Mouse (Mus musculus) lung, adult 18-20 months (tissue): ENCODE measurements at regions not wholly inside any gene's neighbourhood (a gene's known extent, or its start where the extent isn't known, plus 50 kb on each side); places are given as distances from the start of the nearest gene placed in this dataset.

Source experiments
- DNase-seq, 2 experiments: peaks; one replicate each; pipeline ENCODE4 v3.0.0; 2022; ENCODE audit warnings: mixed read lengths in 2 of 2

DNA sequence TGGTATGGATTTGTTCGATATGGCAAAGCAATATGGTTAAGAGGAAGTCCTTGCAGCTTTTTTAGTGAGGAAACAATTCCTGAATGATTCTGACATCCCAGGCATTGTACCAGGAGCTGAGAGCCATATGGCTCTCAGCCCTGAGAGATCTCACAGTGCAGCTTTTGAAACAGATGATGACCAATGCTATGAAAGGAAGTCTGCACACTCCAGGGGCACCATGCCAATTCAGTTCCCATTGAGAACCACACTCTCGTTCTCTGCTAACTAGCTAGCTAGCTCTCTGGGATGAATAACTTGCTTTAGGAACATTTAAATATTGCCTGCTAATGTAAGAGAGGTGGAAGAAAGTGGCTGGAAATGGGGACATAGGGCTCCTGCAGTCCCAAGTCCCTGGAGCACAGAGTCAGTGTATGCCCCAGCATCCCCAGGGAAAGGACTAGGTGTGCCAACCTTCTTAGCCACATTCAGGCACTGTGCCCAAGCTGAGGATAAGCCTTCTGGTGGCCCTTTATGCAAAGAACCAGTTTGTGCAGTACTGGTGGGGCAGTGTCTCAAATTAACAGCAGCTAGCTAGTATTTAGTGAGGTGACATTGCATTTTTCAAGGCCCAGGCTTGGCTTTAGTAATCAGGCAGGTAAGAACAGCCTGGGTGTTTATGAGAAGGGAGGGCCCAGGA, 61.8 kb upstream of the Nampt start:
- peak; percentile 64 to 79 for DNase-seq

DNA sequence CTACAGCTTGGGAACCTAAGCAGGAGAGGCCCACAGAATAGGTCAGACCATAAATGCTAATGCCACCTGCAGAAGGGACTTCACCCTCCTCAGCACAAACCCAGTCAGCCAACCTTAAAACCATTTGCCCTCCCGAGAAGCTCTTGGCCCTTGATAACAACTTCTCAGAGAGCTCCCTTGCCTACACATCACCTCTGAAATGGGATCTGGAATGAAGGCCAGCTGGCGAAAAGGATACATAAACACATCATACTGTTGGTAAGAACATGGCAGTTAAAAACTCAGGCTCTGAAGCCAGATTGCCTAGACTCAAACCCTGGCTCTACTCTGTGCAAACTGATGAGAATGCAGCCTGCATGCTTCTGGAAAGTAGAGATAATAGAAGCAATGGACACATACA, 61.2 kb upstream of the Nampt start:
- no peak for DNase-seq

DNA sequence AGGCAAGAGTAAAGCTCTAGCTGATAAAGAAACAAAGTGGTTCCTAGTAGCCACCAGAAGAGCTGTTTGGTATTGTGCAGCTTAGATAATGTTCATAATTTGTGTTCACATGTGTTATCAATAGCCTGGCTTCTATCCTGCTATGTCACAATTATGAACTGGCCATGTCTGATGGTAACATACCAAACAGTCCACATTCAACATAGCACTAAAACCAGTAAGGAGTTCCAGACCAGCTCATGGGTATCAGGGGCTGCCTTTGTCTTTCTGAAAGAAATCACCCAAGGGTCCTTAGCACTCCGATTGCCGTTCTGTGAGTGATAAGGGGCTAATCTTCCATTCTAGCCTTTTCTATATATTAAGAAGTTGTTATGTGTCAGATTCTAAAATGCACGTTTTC, 58.7 kb upstream of the Nampt start:
- no peak for DNase-seq

DNA sequence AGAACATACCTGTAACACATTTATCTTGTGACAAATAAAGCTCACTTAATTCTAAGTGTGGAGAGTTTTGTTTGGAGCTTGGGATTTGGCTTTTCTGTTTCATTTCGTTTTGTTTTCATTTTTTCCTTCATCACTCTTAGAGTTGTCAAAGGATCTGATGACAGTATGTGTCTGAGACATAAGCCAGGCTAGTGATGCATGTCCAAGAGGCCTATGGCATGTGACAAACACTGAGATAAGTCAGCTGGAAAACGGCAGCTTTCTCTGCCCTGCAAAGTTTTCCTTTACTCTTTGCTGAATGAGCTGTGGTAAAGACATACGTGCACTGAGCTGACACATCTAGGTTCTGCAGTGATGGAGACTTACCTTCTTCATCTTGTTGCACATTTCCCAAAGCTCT, 58.3 kb upstream of the Nampt start:
- no peak for DNase-seq

DNA sequence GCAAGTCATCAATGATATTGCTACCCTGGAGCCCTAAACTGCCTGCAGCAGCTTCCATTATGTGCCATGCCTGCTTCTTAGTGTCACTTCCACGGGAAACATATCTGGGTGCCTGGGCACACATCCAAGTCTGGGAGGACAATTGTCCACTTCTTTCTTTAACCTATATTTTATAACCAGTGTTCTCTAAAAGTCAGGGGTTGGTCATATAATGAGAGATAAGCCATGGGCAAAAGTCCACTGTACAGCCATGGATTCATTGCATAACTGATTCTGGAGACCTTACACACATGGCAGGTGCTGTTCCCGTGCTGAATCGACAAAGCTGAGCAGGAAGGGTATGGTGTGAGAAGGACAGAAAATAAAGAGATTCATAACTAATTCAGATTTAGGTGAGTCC, 55.1 kb upstream of the Nampt start:
- no peak for DNase-seq

DNA sequence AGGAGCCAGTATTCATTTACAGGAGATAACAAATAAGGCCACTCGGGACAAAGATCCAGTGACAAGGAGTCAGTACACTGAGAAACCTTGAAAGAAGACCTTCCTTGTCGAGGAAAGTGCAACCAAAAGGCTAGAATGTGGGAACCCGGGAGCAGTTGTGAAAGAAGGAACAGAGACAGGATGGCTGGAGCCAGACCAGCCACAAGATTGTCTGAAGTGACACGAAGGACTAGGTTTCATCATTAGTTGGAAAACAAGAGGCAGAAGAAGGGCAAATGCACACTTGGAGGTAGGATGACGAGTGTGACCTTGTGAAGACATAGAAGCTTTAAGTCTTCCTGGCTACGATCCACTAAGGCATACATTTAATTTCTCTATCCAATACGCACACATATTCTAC, 54.6 kb upstream of the Nampt start:
- no peak for DNase-seq

DNA sequence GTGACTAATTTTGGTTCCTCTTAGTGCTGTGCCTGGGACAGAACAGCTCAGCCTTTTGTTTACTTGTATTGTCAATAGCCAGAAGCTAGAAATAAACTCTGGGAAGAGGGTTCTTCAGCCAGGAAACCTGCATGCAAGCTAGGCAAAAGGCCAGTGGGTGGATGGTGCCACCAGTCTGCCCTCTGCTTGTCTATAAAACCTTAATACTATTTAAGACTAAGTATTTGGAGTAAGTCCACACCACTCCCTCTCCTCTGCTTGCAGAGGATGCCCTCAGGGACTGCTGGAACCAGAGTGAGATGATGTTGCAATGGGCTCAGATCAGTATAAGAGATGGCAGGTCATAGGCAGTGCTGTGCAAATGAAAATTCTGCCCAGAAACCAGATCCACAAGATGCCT, 53.5 kb upstream of the Nampt start:
- DNase-seq: peak; percentile 65 to 77

DNA sequence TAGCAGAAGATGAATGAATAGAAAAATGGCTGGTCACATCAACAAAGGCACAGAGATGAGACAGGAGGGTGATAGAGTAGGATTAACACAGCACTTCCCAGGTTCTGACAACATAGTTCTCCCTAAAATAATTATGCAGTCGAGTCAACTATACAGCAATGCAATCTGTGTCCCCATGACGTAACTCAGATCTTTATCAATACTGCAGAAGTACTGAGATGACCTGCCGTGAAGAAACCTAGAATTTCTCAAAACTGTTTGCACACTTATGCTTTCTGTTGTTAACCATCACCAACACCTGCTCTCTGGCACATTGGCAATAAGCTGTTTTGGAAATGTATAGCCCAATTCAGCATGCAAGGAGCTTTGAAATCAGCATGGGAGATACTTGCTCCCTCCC, 52.8 kb upstream of the Nampt start:
- DNase-seq: no peak

DNA sequence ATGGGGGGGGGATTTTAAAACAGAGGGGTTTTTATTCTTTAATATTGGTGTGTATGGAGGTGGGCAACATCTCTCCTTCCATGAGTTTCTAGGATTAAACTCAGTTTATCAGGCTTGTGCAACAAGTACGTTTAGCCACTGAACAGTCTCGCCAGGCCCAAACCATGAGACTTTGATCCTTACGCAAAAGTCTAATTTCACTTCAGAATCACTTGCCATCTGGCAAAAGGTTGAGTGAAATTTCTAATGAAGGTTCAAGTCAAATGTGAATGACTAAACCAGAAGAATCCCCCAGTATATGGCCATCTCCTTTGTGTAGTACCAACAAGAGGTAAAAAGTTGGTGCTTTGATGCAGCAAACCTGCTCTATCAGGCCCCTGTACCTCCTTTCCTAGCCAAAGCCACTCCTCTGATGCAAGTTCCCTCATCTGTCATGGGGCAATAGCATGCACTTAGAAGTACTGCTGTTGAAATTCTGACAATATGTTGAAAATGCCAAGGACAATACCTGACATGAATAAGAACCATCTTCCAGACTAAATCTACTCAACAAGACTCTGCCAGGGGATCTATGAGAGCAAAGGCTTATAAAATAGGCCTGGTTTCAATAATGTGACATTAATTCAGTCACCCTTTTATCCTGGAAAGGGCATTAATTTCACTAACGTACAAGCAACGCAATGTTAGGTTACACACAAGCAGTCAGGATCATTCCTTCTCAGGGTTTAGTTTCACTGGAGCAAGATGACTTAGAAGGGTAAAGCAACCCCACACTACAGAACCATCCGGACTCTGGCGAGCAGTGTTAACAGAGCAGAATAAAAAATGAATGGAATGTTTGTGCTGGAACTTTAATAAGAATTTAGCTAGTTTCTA, 51.9 kb upstream of the Nampt start:
- no peak for DNase-seq

DNA sequence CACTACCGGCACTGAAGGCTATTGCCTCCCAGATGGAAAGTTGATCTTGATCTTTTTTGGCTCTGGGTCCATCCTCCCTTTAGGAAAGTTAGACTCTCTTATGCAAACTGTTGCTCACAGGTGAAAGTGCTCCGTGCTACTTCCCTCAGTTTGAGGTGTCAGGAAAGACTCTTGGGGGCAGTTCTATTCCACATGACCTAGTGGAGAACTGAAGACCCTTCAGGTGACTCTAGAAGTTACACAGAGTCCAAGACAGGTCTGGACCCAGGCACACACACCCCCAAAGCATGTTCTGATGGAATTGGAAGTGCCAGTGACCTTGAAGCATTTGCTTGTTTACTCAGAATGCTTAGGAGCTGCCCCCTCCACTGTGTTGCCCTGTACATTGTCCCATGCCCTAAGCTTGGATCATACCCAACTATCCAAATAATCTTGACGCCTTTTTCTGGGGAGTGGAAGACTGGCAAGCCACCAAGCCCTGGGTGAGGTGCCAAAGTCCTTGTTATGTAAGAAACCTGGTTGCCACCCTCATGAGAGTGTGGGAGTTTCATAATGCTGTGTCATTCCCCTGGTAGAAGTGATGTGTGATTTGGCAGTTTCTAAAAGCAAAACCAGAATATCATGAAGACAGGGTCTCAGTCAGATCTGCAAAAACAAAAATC, 51.1 kb upstream of the Nampt start:
- peak; percentile 87 to 89 for DNase-seq

DNA sequence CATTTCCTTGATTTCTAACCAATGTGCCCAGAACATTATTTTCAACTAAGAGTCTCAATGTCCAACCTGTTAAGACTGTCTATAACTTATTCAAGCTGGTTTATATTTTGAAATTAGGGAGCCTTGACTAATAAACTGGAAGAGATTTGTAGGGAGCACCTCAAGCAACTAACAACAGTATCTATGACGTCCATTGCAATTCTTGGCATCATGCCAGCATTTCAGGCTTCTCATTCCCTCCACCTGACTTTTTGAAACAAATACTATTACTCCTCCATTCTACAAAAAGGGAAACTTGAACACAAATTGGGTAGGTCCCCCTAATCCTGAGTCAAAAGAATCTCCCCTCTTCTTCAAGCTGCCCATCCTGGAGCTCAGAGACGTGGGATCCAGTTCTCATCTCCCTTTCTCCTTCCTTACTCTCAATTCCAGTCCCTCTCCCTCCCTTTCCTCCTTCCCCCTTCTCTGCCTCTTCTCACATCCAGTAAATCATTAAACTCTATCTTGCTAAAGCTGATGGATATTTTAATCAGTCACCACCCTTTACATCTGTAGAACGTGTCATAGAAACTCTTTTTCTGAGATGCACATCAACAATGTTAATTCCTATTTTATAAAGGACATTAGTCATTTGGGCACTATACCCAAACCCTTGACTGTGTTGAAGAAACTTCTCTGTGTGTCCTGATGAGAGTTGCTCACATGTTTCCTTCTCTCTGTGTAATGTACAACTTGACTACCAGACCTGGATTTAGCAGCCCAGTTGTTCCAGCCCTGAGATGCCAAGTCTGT, 50.4 kb upstream of the Nampt start:
- no peak for DNase-seq
